Mouse (Mus musculus) heart, embryonic 16.5 days (tissue): Measurements from ENCODE around the gene Fcrl6. TPM values are rescaled to one million over a fixed set of nuclear protein-coding genes. Genes with fewer than 3 reads are reported as not detected.

Experiments
- ATAC-seq: fragments of 200-750 bp; cut with Nextera tagmentation; replicated peaks from 2 replicates; pipeline ENCODE4 v1.8.0; 2017; ENCODE audit warnings: moderate number of reproducible peaks; ENCODE audit not compliant: insufficient read depth, low FRiP score; ENCODE audit errors: extremely low read depth
- H3K27ac ChIP-seq: fragments of 300-500 bp; sonication (generic); 2 replicates; pipeline ENCODE4 v1.5.1; 2014; ENCODE audit warnings: mild to moderate bottlenecking, low read length, control low read depth, moderate library complexity
- H3K27me3 ChIP-seq: fragments of 300-500 bp; sonication (generic); 2 replicates; pipeline ENCODE4 v1.6.1; 2014; ENCODE audit warnings: low read length, mixed read lengths; ENCODE audit not compliant: control insufficient read depth, insufficient read depth
- H3K36me3 ChIP-seq: fragments of 300-500 bp; sonication (generic); 2 replicates; pipeline ENCODE4 v1.6.1; 2014; ENCODE audit not compliant: control insufficient read depth, insufficient read depth
- H3K4me1 ChIP-seq: fragments of 300-500 bp; sonication (generic); 2 replicates; pipeline ENCODE4 v1.6.1; 2014; ENCODE audit warnings: low read length, mixed read lengths; ENCODE audit not compliant: control insufficient read depth, insufficient read depth
- H3K4me2 ChIP-seq: fragments of 300-500 bp; sonication (generic); 2 replicates; pipeline ENCODE4 v1.6.1; 2014; ENCODE audit warnings: low read depth, mild to moderate bottlenecking, control low read depth, low read length
- H3K4me3 ChIP-seq: fragments of 300-500 bp; sonication (generic); 2 replicates; pipeline ENCODE4 v1.5.1; 2014; ENCODE audit warnings: mild to moderate bottlenecking, control low read depth, low read length
- H3K9ac ChIP-seq: fragments of 300-500 bp; sonication (generic); 2 replicates; pipeline ENCODE4 v1.6.1; 2014; ENCODE audit warnings: low read length, control low read depth
- H3K9me3 ChIP-seq: fragments of 300-500 bp; sonication (generic); replicated peaks from 2 replicates; pipeline ENCODE4 v1.6.1; 2016; ENCODE audit warnings: low read length; ENCODE audit not compliant: control insufficient read depth
- WGBS: fragments of 180-500 bp; shearing (Covaris S2); extraction: QIAGEN DNeasy Blood & Tissue Kit; methylation state at CpG from one replicate; pipeline ENCODE4 v1.1.7; 2014; 5-methylcytosine and 5-hydroxymethylcytosine counted together
- polyA plus RNA-seq: library from polyadenylated mRNA; unstranded; fragments of >200 nt; fragmentation: Nextera tagmentation; extraction: Ambion mirVana; gene quantifications from 2 replicates; pipeline ENCODE4 v1.2.1, GENCODE M21; 2015

Fcrl6 gene
- polyA plus RNA-seq, 1 experiment from 2014 or later, result not detected

GRCm38 (mm10) chr1:172617365-172618076 lies 15.2 kb upstream of the Fcrl6 start:
- no peak overlapping the region for H3K9ac ChIP-seq
- H3K27me3 ChIP-seq, result no peaks in the 10 kb centered on the region
- WGBS, result 34% methylated on average over 14 of the region's 14 CpGs
- ATAC-seq, result no peak
- no peak overlapping the region for H3K27ac ChIP-seq
- no peaks in the 10 kb centered on the region for H3K36me3 ChIP-seq
- H3K9me3 ChIP-seq, result no peaks in the 10 kb centered on the region
- no peaks in the 10 kb centered on the region for H3K4me1 ChIP-seq
- no peak overlapping the region for H3K4me3 ChIP-seq
- peak overlapping the region; percentile 57 for H3K4me2 ChIP-seq

- H3K9me3 ChIP-seq, result no peaks in the 10 kb centered on the region
- H3K27ac ChIP-seq, result no peak overlapping the region
- no peaks in the 10 kb centered on the region for H3K4me1 ChIP-seq
- H3K27me3 ChIP-seq, result no peaks in the 10 kb centered on the region
- H3K36me3 ChIP-seq, result no peaks in the 10 kb centered on the region
- H3K9ac ChIP-seq, result 0 out of 2 replicates have a peak overlapping the region, but pooled peaks have one; percentile 22
- H3K4me2 ChIP-seq, result peak overlapping the region; percentile 57
- no peak for ATAC-seq
- WGBS, result 19% methylated on average over 22 of the region's 22 CpGs
- H3K4me3 ChIP-seq, result peak overlapping the region; percentile 37
These were observed 14.4 kb upstream of the Fcrl6 start for GRCm38 (mm10) chr1:172616537-172617300.

GRCm38 (mm10) chr1:172615412-172615811 lies 13.1 kb upstream of the Fcrl6 start:
- Histone ChIP-seq H3K9ac (no peak overlapping the region), H3K4me2 (no peak overlapping the region), H3K9me3 (no peaks in the 10 kb centered on the region), H3K36me3 (no peaks in the 10 kb centered on the region), H3K4me3 (no peak overlapping the region), H3K27me3 (no peaks in the 10 kb centered on the region; the same call in 1 of the 2 replicates), H3K27ac (no peak overlapping the region), H3K4me1 (no peaks in the 10 kb centered on the region)
- 51% methylated on average over 4 of the region's 4 CpGs for WGBS
- no peak for ATAC-seq

GRCm38 (mm10) chr1:172614654-172615053 lies 12.3 kb upstream of the Fcrl6 start:
- no peak overlapping the region for H3K4me2 ChIP-seq
- no peak overlapping the region for H3K9ac ChIP-seq
- no peak overlapping the region for H3K27ac ChIP-seq
- no peak for ATAC-seq
- H3K4me1 ChIP-seq, result no peaks in the 10 kb centered on the region
- 80% methylated on average over 10 of the region's 10 CpGs for WGBS
- H3K36me3 ChIP-seq, result no peaks in the 10 kb centered on the region
- H3K27me3 ChIP-seq, result no peaks in the 10 kb centered on the region; the same call in 1 of the 2 replicates
- no peaks in the 10 kb centered on the region for H3K9me3 ChIP-seq
- H3K4me3 ChIP-seq, result no peak overlapping the region

- Histone ChIP-seq H3K4me1 (no peaks in the 10 kb centered on the region), H3K4me3 (no peak overlapping the region), H3K27me3 (no peaks in the 10 kb centered on the region; the same call in 1 of the 2 replicates), H3K4me2 (no peak overlapping the region), H3K9ac (no peak overlapping the region), H3K36me3 (no peaks in the 10 kb centered on the region), H3K27ac (no peak overlapping the region), H3K9me3 (no peaks in the 10 kb centered on the region)
- ATAC-seq, result no peak
- WGBS, result 26% methylated on average over 1 of the region's 1 CpGs
These were observed 10.4 kb upstream of the Fcrl6 start for GRCm38 (mm10) chr1:172612745-172613144.

GRCm38 (mm10) chr1:172611304-172611703 lies 9.0 kb upstream of the Fcrl6 start:
- ATAC-seq, result no peak
- Histone ChIP-seq H3K9me3 (no peaks in the 10 kb centered on the region), H3K4me3 (no peak overlapping the region), H3K4me2 (no peak overlapping the region), H3K27me3 (no peaks in the 10 kb centered on the region; the same call in 1 of the 2 replicates), H3K4me1 (no peaks in the 10 kb centered on the region), H3K27ac (no peak overlapping the region), H3K9ac (no peak overlapping the region), H3K36me3 (no peaks in the 10 kb centered on the region)
- 66% methylated on average over 10 of the region's 10 CpGs for WGBS

- Histone ChIP-seq H3K9me3 (no peaks in the 10 kb centered on the region), H3K4me1 (no peaks in the 10 kb centered on the region), H3K27ac (no peak overlapping the region), H3K27me3 (no peaks in the 10 kb centered on the region), H3K9ac (no peak overlapping the region), H3K4me2 (no peak overlapping the region), H3K36me3 (no peaks in the 10 kb centered on the region), H3K4me3 (no peak overlapping the region)
- ATAC-seq, result no peak
These were observed 7.9 kb downstream of the Fcrl6 start for GRCm38 (mm10) chr1:172594495-172594894.

GRCm38 (mm10) chr1:172593956-172594355 lies 8.4 kb downstream of the Fcrl6 start:
- 76% methylated on average over 2 of the region's 2 CpGs for WGBS

GRCm38 (mm10) chr1:172593321-172593720 lies 9.0 kb downstream of the Fcrl6 start:
- H3K4me2 ChIP-seq, result no peak overlapping the region
- H3K27ac ChIP-seq, result no peak overlapping the region
- no peak overlapping the region for H3K4me3 ChIP-seq
- H3K9me3 ChIP-seq, result no peaks in the 10 kb centered on the region
- whole genome bisulfite sequencing, result 61% methylated on average over 3 of the region's 3 CpGs
- no peaks in the 10 kb centered on the region for H3K36me3 ChIP-seq
- no peaks in the 10 kb centered on the region for H3K27me3 ChIP-seq
- ATAC-seq, result no peak
- no peaks in the 10 kb centered on the region for H3K4me1 ChIP-seq
- no peak overlapping the region for H3K9ac ChIP-seq

More at GRCm38 (mm10) chr1:172593956-172594355, 8.4 kb downstream of the Fcrl6 start:
- no peak for ATAC-seq
- H3K4me1 ChIP-seq, result no peaks in the 10 kb centered on the region
- H3K9me3 ChIP-seq, result no peaks in the 10 kb centered on the region
- H3K27ac ChIP-seq, result no peak overlapping the region
- H3K36me3 ChIP-seq, result no peaks in the 10 kb centered on the region
- H3K4me3 ChIP-seq, result no peak overlapping the region
- H3K4me2 ChIP-seq, result no peak overlapping the region
- no peak overlapping the region for H3K9ac ChIP-seq
- no peaks in the 10 kb centered on the region for H3K27me3 ChIP-seq
